Mouse (Mus musculus) brown adipose tissue, adult 24 weeks (tissue): ENCODE data around the gene Pvr. TPM values are rescaled to one million over a fixed set of nuclear protein-coding genes. Genes with fewer than 3 reads are reported as not detected.
A peak's percentile ranks its signal among the peaks of the same experiment; 100 is the strongest.
"Not testable (repeated sequence)": the region's sequence is repeated elsewhere in the genome, so short reads cannot be mapped to it uniquely, and the experiment has no call there.

Experiments used
- H3K27ac ChIP-seq: fragments of 200-500 bp; replicated peaks from 2 replicates; pipeline ENCODE4 v1.5.1; 2012; ENCODE audit warnings: low read depth, mild to moderate bottlenecking, low read length
- H3K4me1 ChIP-seq: fragments of 200-500 bp; 2 replicates; pipeline ENCODE4 v1.6.1; 2012; ENCODE audit warnings: low read length, mixed read lengths; ENCODE audit not compliant: control insufficient read depth, insufficient read depth, insufficient read length
- H3K4me3 ChIP-seq: fragments of 200-500 bp; 2 replicates; pipeline ENCODE4 v1.5.1; 2012; ENCODE audit warnings: low read depth, mild to moderate bottlenecking, low read length, moderate library complexity; ENCODE audit not compliant: insufficient read depth
- polyA plus RNA-seq: library from polyadenylated mRNA; stranded (reverse); fragments of >200 nt; gene quantifications from 2 replicates; pipeline ENCODE4 v1.2.4, GENCODE M21; 2012; ENCODE audit not compliant: missing spikeins, insufficient read depth, insufficient read length

Gene Pvr
- polyA plus RNA-seq, 1 experiment, result 9.2 TPM

- Histone ChIP-seq H3K4me1 (peaks cover 2% of the 10 kb centered on the region), H3K27ac (no peak overlapping the region), H3K4me3 (no peak overlapping the region)
Observed at GRCm38 (mm10) chr7:19945201-19945600, 24.2 kb upstream of the Pvr start.

GRCm38 (mm10) chr7:19944709-19945108, 23.7 kb upstream of the Pvr start:
- Histone ChIP-seq H3K27ac (no peak overlapping the region), H3K4me1 (peaks cover 3% of the 10 kb centered on the region), H3K4me3 (no peak overlapping the region)

GRCm38 (mm10) chr7:19940256-19940655, 19.3 kb upstream of the Pvr start:
- Histone ChIP-seq H3K27ac (no peak overlapping the region), H3K4me1 (peaks cover 3% of the 10 kb centered on the region), H3K4me3 (no peak overlapping the region)

- no peak overlapping the region for H3K4me3 ChIP-seq
- peaks cover 3% of the 10 kb centered on the region for H3K4me1 ChIP-seq
- H3K27ac ChIP-seq, result no peak overlapping the region
Observed at GRCm38 (mm10) chr7:19939555-19940235, 18.7 kb upstream of the Pvr start.

GRCm38 (mm10) chr7:19937229-19937821, 16.4 kb upstream of the Pvr start:
- Histone ChIP-seq H3K4me3 (no peak overlapping the region), H3K27ac (no peak overlapping the region), H3K4me1 (peaks cover 3% of the 10 kb centered on the region)

- Histone ChIP-seq H3K4me3 (peak overlapping the region; percentile 10), H3K27ac (peak overlapping the region; percentile 87)
Observed at GRCm38 (mm10) chr7:19935961-19936360, 15.0 kb upstream of the Pvr start.

GRCm38 (mm10) chr7:19935171-19935751, 14.3 kb upstream of the Pvr start:
- Histone ChIP-seq H3K4me3 (peak overlapping the region; percentile 10; the same call in 1 of the 2 replicates), H3K27ac (peak overlapping the region; percentile 87), H3K4me1 (peaks cover 1% of the 10 kb centered on the region)

More at GRCm38 (mm10) chr7:19935961-19936360, 15.0 kb upstream of the Pvr start:
- peaks cover 3% of the 10 kb centered on the region for H3K4me1 ChIP-seq

GRCm38 (mm10) chr7:19932877-19933809, 12.2 kb upstream of the Pvr start:
- H3K4me3 ChIP-seq, result peak overlapping the region; percentile 33; the same call in 1 of the 2 replicates

GRCm38 (mm10) chr7:19932133-19932876, 11.3 kb upstream of the Pvr start:
- Histone ChIP-seq H3K27ac (no peak overlapping the region), H3K4me1 (peaks cover 4% of the 10 kb centered on the region)

More at GRCm38 (mm10) chr7:19932877-19933809, 12.2 kb upstream of the Pvr start:
- H3K27ac ChIP-seq, result peak overlapping the region; percentile 52
- H3K4me1 ChIP-seq, result peaks cover 4% of the 10 kb centered on the region

GRCm38 (mm10) chr7:19930481-19930880, 9.5 kb upstream of the Pvr start:
- not testable (repeated sequence) for H3K4me3 ChIP-seq, H3K27ac ChIP-seq

More at GRCm38 (mm10) chr7:19932133-19932876, 11.3 kb upstream of the Pvr start:
- H3K4me3 ChIP-seq, result no peak overlapping the region

GRCm38 (mm10) chr7:19928486-19928885, 7.5 kb upstream of the Pvr start:
- peak overlapping the region; percentile 86 for H3K27ac ChIP-seq
- H3K4me1 ChIP-seq, result peaks cover 4% of the 10 kb centered on the region
- no peak overlapping the region for H3K4me3 ChIP-seq

More at GRCm38 (mm10) chr7:19930481-19930880, 9.5 kb upstream of the Pvr start:
- not testable (repeated sequence) for H3K4me1 ChIP-seq

- Histone ChIP-seq H3K4me1 (peaks cover 4% of the 10 kb centered on the region; the same call in 1 of the 2 replicates), H3K27ac (no peak overlapping the region), H3K4me3 (no peak overlapping the region)
Observed at GRCm38 (mm10) chr7:19926849-19927480, 6.0 kb upstream of the Pvr start.

- no peak overlapping the region for H3K27ac ChIP-seq
Observed at GRCm38 (mm10) chr7:19925376-19925775, 4.4 kb upstream of the Pvr start.

GRCm38 (mm10) chr7:19923797-19924196, 2.8 kb upstream of the Pvr start:
- Histone ChIP-seq H3K4me1 (peaks cover 4% of the 10 kb centered on the region; the same call in 1 of the 2 replicates), H3K4me3 (no peak overlapping the region), H3K27ac (no peak overlapping the region)

More at GRCm38 (mm10) chr7:19925376-19925775, 4.4 kb upstream of the Pvr start:
- peaks cover 4% of the 10 kb centered on the region; the same call in 1 of the 2 replicates for H3K4me1 ChIP-seq
- no peak overlapping the region for H3K4me3 ChIP-seq
